Mouse (Mus musculus) heart, adult 2 months (tissue): Measurements from ENCODE around the gene Eefsec.

Source experiments
- CTCF ChIP-seq: fragments of 200-600 bp; IDR thresholded peaks from 2 replicates; pipeline ENCODE4 v1.8.1; 2022; ENCODE audit warnings: antibody characterized with exemption, mild to moderate bottlenecking, moderate library complexity
- EP300 ChIP-seq: fragments of 200-500 bp; IDR thresholded peaks from 2 replicates; pipeline ENCODE4 v1.6.1; 2011; ENCODE audit warnings: low read depth, low read length, control low read depth; ENCODE audit not compliant: insufficient read depth
- POLR2A ChIP-seq: fragments of 200-500 bp; IDR thresholded peaks from 2 replicates; pipeline ENCODE4 v1.6.1; 2011; ENCODE audit warnings: mild to moderate bottlenecking, low read depth, low read length, control low read depth; ENCODE audit not compliant: insufficient read depth

GRCm38 (mm10) chr6:88483111-88483510, 36.8 kb upstream of the Eefsec start:
- TF ChIP-seq CTCF (no peak), POLR2A (no peak), EP300 (no peak)
